Mouse (Mus musculus) heart, embryonic 12.5 days (tissue): Measurements from ENCODE around the gene Spin2e. TPM values are rescaled to one million over a fixed set of nuclear protein-coding genes. Genes with fewer than 3 reads are reported as not detected.
"Not testable (repeated sequence)": the region's sequence is repeated elsewhere in the genome, so short reads cannot be mapped to it uniquely, and the experiment has no call there.

Experiments
- ATAC-seq: fragments of 200-750 bp; cut with Nextera tagmentation; 2 replicates; pipeline ENCODE4 v1.8.0; 2017; ENCODE audit warnings: moderate TSS enrichment, moderate library complexity; ENCODE audit not compliant: insufficient number of reproducible peaks, low FRiP score
- H3K27ac ChIP-seq: fragments of 300-500 bp; sonication (generic); 2 replicates; pipeline ENCODE4 v1.5.1; 2016; ENCODE audit warnings: mild to moderate bottlenecking, moderate library complexity; ENCODE audit not compliant: poor library complexity, severe bottlenecking
- H3K27me3 ChIP-seq: fragments of 300-500 bp; sonication (generic); replicated peaks from 2 replicates; pipeline ENCODE4 v1.6.1; 2016; ENCODE audit warnings: mild to moderate bottlenecking, moderate library complexity
- H3K36me3 ChIP-seq: fragments of 300-500 bp; sonication (generic); 2 replicates; pipeline ENCODE4 v1.6.1; 2016; ENCODE audit warnings: mild to moderate bottlenecking, moderate library complexity
- H3K4me1 ChIP-seq: fragments of 300-500 bp; sonication (generic); replicated peaks from 2 replicates; pipeline ENCODE4 v1.6.1; 2016; ENCODE audit warnings: mild to moderate bottlenecking
- H3K4me2 ChIP-seq: fragments of 300-500 bp; sonication (generic); 2 replicates; pipeline ENCODE4 v1.6.1; 2016; ENCODE audit warnings: mild to moderate bottlenecking, moderate library complexity
- H3K4me3 ChIP-seq: fragments of 300-500 bp; sonication (generic); 2 replicates; pipeline ENCODE4 v1.5.1; 2016; ENCODE audit warnings: mild to moderate bottlenecking
- H3K9ac ChIP-seq: fragments of 300-500 bp; sonication (generic); 2 replicates; pipeline ENCODE4 v1.6.1; 2016; ENCODE audit warnings: mild to moderate bottlenecking, moderate library complexity
- H3K9me3 ChIP-seq: fragments of 300-500 bp; sonication (generic); replicated peaks from 2 replicates; pipeline ENCODE4 v1.6.1; 2016; ENCODE audit warnings: mild to moderate bottlenecking, moderate library complexity
- WGBS: fragments of 180-500 bp; shearing (Covaris S2); methylation state at CpG from one replicate; pipeline ENCODE4 v1.1.7; 2016; 5-methylcytosine and 5-hydroxymethylcytosine counted together
- polyA plus RNA-seq: library from polyadenylated mRNA; unstranded; fragments of >200 nt; fragmentation: Nextera tagmentation; extraction: Ambion mirVana; gene quantifications from 2 replicates; pipeline ENCODE4 v1.2.1, GENCODE M21; 2016

The Spin2e gene
- not detected in 2 replicates for polyA plus RNA-seq

DNA sequence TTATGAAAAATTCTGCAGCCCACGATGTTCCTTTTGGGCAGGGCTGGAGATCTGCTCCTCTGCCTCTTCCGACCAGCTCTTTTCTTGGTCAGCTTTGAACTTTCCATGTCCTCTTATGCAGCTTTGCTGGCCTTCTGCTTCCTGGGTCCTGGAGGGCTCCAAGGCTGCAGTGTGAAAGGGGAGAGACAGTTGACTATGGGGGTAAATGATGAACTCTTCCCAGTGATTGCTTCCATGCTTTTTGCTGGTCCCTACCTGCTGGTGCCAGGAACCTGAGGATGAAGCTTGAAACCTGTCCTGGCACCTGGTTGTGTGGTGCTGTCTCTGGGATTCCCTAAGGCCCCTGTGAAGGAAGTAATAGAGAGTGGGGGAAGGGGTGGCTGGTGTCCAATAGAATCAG, at the start of gene Spin2e:
Gene Spin2e (minus strand): TSS at position 101 of the 400 bp plus-strand sequence.
- not testable (repeated sequence) for H3K4me2 ChIP-seq, ATAC-seq
- WGBS = 31% methylated on average over 2 of the region's 2 CpGs

GRCm38 (mm10) chrX:31574183-31574582, 44.5 kb downstream of the Spin2e start, which contains the start of gene Gm21883:
TSS of gene Gm21883 (minus strand) at chrX:31574283.
- H3K27ac ChIP-seq, H3K4me2 ChIP-seq, H3K4me1 ChIP-seq, H3K9me3 ChIP-seq, H3K9ac ChIP-seq, H3K36me3 ChIP-seq, H3K27me3 ChIP-seq, ATAC-seq, H3K4me3 ChIP-seq: not testable (repeated sequence)
- no CpG with 5 or more reads among the region's 1 CpGs for WGBS

More for the DNA sequence above, at the start of gene Spin2e:
- not testable (repeated sequence) for H3K27ac ChIP-seq, H3K27me3 ChIP-seq, H3K4me3 ChIP-seq, H3K9ac ChIP-seq, H3K4me1 ChIP-seq, H3K9me3 ChIP-seq, H3K36me3 ChIP-seq

Other genes starting within 250 kb of the Spin2e start
- gene Btbd35f19, start 235.0 kb downstream of the Spin2e start, polyA plus RNA-seq = not detected in 2 replicates
- not detected in 2 replicates for gene Gm21883, start 44.6 kb downstream of the Spin2e start, polyA plus RNA-seq
- not detected in 2 replicates for gene Btbd35f25, start 98.2 kb upstream of the Spin2e start, polyA plus RNA-seq